Mouse (Mus musculus): Measurements from ENCODE around the gene Dlgap4.
"Not testable (repeated sequence)": the region's sequence is repeated elsewhere in the genome, so short reads cannot be mapped to it uniquely, and the experiment has no call there.

GRCm38 (mm10) chr2:156786369-156786768, 172.9 kb downstream of the Dlgap4 start:
- not testable (repeated sequence) for TF ChIP-seq CTCF (IDR thresholded peaks at IDR 0.05; ENCODE audit: low read depth, low read length); TAL1 (conservative IDR thresholded peaks at IDR 0.05; ENCODE audit: low read depth, low read length); GATA1 (IDR thresholded peaks at IDR 0.05; ENCODE audit: borderline replicate concordance, low read length)

Data from G1E (cell line).